Mouse (Mus musculus): ENCODE results near the gene Lins1. TPM values are rescaled to one million over a fixed set of nuclear protein-coding genes. Genes with fewer than 3 reads are reported as not detected.

Gene Lins1
- polyA plus RNA-seq, 1 experiment from 2014 or later = 3.8 TPM

DNA sequence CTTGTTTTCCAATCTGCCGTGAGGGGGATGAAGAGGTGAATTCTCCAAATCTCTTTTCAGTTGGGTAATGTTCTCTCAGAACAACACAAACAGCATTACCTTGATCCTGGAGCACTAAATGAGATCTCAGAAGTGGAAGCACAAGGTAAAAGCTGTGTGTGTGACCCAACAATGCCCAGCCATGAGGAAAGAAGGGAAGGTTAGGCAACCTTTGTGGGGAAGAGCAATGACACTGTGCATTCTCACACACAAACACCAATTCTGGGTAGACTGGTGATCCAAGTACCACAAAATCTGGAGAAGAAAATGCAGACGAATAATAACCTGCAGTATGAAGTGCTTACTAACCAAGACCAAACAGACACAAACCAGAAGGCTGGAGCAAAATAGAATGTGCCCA lies 13.9 kb upstream of the Lins1 start:
- Histone ChIP-seq H3K27me3 (no peaks in the 10 kb centered on the region), H3K9ac (no peak overlapping the region), H3K36me3 (peaks cover 84% of the 10 kb centered on the region), H3K4me1 (replicated peaks) (no peaks in the 10 kb centered on the region), H3K9me3 (replicated peaks) (no peaks in the 10 kb centered on the region), H3K4me3 (replicated peaks) (no peak overlapping the region), H3K4me2 (no peak overlapping the region), H3K27ac (no peak overlapping the region)
- no peak for ATAC-seq (ENCODE audit: low read depth)
- 67% methylated on average over 2 of the region's 2 CpGs for WGBS (ENCODE audit: insufficient replicate concordance)
- no peak for DNase-seq

DNA sequence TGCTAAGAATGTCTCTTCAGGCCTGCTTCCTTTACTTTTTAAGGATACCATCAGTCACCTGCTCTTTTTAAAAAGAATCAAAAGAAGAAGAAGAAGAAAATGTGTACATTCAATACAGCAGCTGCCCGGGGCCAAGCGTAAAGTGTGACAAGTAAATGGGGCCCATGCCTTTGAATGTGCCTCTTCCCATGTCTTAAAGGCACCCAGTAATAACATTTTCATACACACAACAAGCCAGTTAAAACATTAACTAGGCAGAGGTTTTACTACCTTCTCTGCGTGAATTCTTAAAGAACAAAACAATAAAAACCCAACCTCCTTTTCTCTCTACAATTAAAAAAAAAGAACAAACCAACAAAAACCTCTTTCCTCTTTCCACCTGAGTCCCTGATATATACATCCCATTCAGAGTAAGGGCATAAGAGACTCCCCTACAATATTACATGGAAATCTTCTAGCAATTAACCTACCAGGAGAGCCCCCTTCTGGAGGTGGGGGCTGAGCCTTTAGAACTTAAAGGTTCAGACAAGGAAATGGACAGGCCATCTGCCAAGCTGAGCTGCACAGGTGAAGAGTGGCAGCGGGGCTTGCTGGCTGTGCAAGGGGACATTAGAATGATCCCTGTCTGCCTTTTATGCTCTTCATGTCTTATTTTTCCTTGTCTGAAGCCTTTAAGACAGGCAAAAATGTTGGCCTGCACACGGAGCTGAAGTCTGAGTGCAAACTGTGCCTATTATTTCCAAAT lies 7.4 kb upstream of the Lins1 start:
- Histone ChIP-seq H3K4me3 (replicated peaks) (no peak overlapping the region), H3K4me1 (replicated peaks) (no peaks in the 10 kb centered on the region), H3K36me3 (peaks cover 32% of the 10 kb centered on the region), H3K27ac (no peak overlapping the region), H3K27me3 (no peaks in the 10 kb centered on the region), H3K9me3 (replicated peaks) (no peaks in the 10 kb centered on the region), H3K9ac (no peak overlapping the region), H3K4me2 (no peak overlapping the region)
- no peak for ATAC-seq (ENCODE audit: low read depth)
- no peak for DNase-seq
- 80% methylated on average over 5 of the region's 5 CpGs for WGBS (ENCODE audit: insufficient replicate concordance)

DNA sequence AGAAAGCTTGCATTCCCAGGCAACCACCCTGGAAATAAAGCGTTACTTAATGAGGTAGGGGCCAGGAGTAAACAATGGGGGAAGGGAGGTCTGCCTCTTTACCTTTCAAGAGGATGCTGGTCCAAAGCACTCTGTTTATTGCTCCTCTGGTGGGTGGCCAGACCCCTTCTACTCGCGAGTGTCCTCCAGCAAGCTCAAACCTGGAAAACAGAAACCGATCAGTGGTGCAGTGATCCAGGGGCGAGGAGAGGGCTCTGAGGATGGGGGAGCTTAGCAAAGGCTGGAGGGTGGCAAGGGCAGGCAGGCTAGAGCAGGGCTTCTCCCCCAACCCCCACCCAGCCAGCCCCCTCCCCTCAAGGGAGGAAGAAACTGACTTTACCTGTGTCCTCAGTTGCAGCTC lies 968 bp upstream of the Lins1 start:
- Histone ChIP-seq H3K4me2 (peak overlapping the region; percentile 88), H3K4me3 (replicated peaks) (peak overlapping the region; percentile 71), H3K9me3 (replicated peaks) (no peaks in the 10 kb centered on the region), H3K4me1 (replicated peaks) (peaks cover 17% of the 10 kb centered on the region), H3K9ac (peak overlapping the region; percentile 79), H3K27me3 (no peaks in the 10 kb centered on the region), H3K27ac (peak overlapping the region; percentile 47), H3K36me3 (no peaks in the 10 kb centered on the region; the same call in 1 of the 2 replicates)
- WGBS (ENCODE audit: insufficient replicate concordance) = 1% methylated on average over 5 of the region's 5 CpGs
- ATAC-seq (ENCODE audit: low read depth) (no peak), DNase-seq (peak; percentile 8)

DNA sequence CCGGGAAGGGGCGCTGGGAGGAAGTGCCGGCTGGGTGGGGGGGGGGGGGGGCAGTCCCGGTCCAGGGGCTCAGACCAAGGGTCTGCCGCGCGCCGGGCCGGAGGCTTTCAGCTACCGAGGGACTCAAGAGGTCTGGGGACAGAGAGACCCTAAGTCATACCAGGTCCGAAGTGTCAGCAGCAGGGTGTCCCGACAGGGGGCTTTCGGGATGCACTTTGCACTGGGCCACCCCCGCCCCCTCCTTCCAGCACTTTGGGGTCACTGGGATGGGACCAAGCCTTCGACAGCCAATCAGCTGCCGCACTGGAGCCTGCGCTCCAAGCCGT lies 432 bp upstream of the Lins1 start, which contains the start of gene Asb7:
Asb7 (minus strand) TSS at position 303 of the 326 bp plus-strand sequence.
- Histone ChIP-seq H3K4me2 (peak within 1 kb of the TSS; percentile 88), H3K27me3 (no peaks in the 10 kb centered on the region), H3K27ac (peak within 1 kb of the TSS; percentile 55), H3K36me3 (no peaks in the 10 kb centered on the region), H3K4me1 (replicated peaks) (peaks cover 17% of the 10 kb centered on the region), H3K9me3 (replicated peaks) (no peaks in the 10 kb centered on the region), H3K4me3 (replicated peaks) (peak within 1 kb of the TSS; percentile 71), H3K9ac (peak within 1 kb of the TSS; percentile 79)
- ATAC-seq (ENCODE audit: low read depth) = no peak
- DNase-seq = no peak
- under 1% methylated on average over 18 of the region's 18 CpGs for whole genome bisulfite sequencing (ENCODE audit: insufficient replicate concordance)

DNA sequence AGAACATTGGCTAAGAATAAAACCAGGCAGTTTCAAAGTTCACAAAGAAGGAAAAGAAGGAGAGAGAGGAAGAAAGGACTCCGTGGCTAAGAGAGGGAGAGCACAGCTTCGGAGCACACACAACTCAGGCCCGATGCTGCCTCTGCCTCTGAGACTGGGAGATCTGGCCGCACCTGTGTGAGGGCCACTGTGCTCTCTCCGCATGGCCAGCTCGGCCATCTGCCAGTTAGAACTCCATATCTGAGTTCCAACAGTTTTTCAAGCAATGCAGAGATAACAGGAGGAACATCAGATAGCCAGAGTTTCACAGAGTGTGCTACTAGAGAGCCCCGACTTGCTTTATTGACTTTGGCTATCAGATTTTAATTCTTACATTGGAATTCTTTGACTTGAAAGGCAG lies 4.8 kb downstream of the Lins1 start:
- no peak overlapping the region for H3K4me3 ChIP-seq (replicated peaks)
- H3K36me3 ChIP-seq = no peaks in the 10 kb centered on the region
- ATAC-seq (ENCODE audit: low read depth) (no peak), DNase-seq (no peak)
- no peaks in the 10 kb centered on the region for H3K27me3 ChIP-seq
- H3K9ac ChIP-seq = no peak overlapping the region
- H3K4me1 ChIP-seq (replicated peaks) = peaks cover 11% of the 10 kb centered on the region
- no peak overlapping the region for H3K27ac ChIP-seq
- no peak overlapping the region for H3K4me2 ChIP-seq
- H3K9me3 ChIP-seq (replicated peaks) = no peaks in the 10 kb centered on the region
- 55% methylated on average over 7 of the region's 7 CpGs for WGBS (ENCODE audit: insufficient replicate concordance)

DNA sequence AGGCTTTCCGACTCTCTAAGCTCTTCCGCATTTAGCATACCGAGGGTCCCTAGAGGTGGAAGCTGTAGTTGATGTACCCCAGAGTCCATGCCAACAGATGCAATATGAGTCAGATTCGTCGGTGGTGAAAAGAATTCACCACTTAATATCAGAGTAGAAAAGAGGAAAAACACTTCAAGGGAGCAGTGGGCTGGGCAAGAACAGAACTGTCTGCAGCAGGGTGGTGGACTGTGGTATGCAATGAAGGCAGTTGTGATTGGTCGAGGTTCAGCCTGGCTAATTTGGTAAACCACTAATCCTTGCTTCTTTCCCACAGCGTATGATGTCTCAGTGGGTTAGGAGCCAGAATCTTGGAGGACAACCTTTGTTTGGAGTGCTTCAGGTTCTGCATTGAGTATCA lies 13.0 kb downstream of the Lins1 start:
- Histone ChIP-seq H3K4me1 (replicated peaks) (0 out of 2 replicates have a peak, but pooled peaks cover 2% of the 10 kb centered on the region), H3K9ac (no peak overlapping the region), H3K27me3 (no peaks in the 10 kb centered on the region), H3K27ac (no peak overlapping the region), H3K4me3 (replicated peaks) (no peak overlapping the region), H3K4me2 (no peak overlapping the region), H3K36me3 (0 out of 2 replicates have a peak, but pooled peaks cover 2% of the 10 kb centered on the region), H3K9me3 (replicated peaks) (no peaks in the 10 kb centered on the region)
- DNase-seq (no peak), ATAC-seq (ENCODE audit: low read depth) (no peak)
- WGBS (ENCODE audit: insufficient replicate concordance) = 81% methylated on average over 7 of the region's 7 CpGs

DNA sequence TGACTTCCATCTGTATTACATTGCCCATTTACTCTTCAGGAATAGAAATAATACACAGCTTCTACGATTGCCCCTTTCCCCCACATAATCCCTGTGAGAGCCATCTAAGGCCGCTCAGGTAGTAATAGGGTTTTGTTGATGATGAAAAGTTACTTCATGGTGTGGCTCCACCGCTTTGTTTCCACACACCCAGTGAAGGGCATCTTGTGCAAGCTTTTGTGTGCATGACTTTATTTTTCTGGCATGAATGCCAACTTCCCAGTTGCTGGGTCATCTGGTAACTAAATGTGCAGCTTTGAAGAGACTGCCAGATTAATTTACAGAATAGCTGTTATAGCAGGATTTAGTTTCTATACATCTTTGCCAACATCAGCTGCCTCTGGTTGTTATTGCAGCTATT lies 14.9 kb downstream of the Lins1 start:
- Histone ChIP-seq H3K4me1 (replicated peaks) (no peaks in the 10 kb centered on the region), H3K36me3 (peaks cover 10% of the 10 kb centered on the region), H3K9ac (no peak overlapping the region), H3K4me3 (replicated peaks) (no peak overlapping the region), H3K9me3 (replicated peaks) (no peaks in the 10 kb centered on the region), H3K4me2 (no peak overlapping the region), H3K27me3 (no peaks in the 10 kb centered on the region), H3K27ac (no peak overlapping the region)
- DNase-seq (no peak), ATAC-seq (ENCODE audit: low read depth) (no peak)
- WGBS (ENCODE audit: insufficient replicate concordance) = 72% methylated on average over 3 of the region's 3 CpGs

DNA sequence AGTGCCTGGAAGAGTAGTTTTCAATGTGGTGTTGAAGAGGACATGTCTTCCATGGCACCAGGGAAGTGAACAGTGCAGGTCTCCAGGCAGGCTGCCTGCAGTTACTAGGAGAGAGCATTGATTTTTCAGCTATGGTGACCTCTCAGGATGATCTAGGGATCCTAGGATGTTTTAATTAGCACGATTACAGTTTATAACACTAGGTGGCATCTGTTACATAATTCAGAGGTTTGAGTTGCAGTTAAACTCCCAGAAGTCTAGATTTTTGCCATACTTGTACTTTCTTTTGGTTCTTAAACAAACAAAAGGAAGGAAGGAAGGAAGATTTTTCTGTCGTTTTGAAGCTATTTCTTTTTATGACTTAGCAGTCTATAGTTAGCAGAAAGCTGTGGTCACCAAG lies 21.5 kb downstream of the Lins1 start:
- Histone ChIP-seq H3K9me3 (replicated peaks) (no peaks in the 10 kb centered on the region), H3K4me2 (no peak overlapping the region), H3K9ac (no peak overlapping the region), H3K27ac (no peak overlapping the region), H3K36me3 (peaks cover 37% of the 10 kb centered on the region), H3K4me1 (replicated peaks) (no peaks in the 10 kb centered on the region), H3K4me3 (replicated peaks) (no peak overlapping the region), H3K27me3 (no peaks in the 10 kb centered on the region)
- no peak for DNase-seq
- no peak for ATAC-seq (ENCODE audit: low read depth)
- 42% methylated on average over 2 of the region's 2 CpGs for WGBS (ENCODE audit: insufficient replicate concordance)

DNA sequence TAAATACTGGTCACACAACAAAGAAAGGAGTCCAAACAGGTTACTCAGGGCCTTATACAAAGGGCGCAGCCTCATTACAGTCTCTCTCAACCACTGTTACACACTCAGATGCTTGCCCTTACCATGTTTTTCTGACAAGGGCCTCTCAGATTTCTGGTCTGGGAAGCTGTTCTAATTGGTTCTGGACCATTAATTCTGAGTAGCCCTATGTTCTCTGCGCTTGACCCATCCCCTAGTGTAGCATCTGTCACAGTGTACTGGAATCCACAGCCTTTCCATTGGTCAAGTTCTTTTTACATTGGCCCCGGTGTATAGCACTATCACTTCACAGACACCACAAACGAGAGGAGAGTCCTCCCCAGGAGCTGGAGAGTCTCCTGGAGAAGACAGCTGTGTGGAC lies 34.8 kb downstream of the Lins1 start:
- Histone ChIP-seq H3K9ac (no peak overlapping the region), H3K9me3 (replicated peaks) (no peaks in the 10 kb centered on the region), H3K4me3 (replicated peaks) (no peak overlapping the region), H3K27ac (no peak overlapping the region), H3K36me3 (no peaks in the 10 kb centered on the region), H3K27me3 (no peaks in the 10 kb centered on the region), H3K4me1 (replicated peaks) (peaks cover 7% of the 10 kb centered on the region; the same call in 1 of the 2 replicates), H3K4me2 (no peak overlapping the region)
- no peak for ATAC-seq (ENCODE audit: low read depth)
- 66% methylated on average over 4 of the region's 4 CpGs for WGBS (ENCODE audit: insufficient replicate concordance)
- no peak for DNase-seq

DNA sequence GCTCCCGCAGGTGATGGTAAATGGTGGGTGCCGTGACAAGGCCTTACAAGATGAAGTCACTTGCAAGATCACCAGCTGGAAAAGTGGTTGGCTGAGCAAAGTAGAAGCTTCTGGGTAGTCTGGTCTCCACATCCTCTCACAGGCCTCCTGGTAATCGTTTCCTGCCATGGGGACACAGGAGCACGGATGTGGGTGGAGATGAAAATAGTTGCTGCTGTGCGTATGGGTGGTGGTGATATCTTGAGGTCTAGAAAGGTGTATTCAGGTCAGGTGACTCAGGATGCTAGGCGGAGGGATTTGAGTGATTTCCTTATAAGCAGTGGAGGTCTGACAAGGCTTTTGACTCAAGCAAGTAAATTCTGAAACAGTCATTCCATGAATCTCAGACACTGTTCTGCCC lies 35.3 kb downstream of the Lins1 start:
- no peaks in the 10 kb centered on the region for H3K36me3 ChIP-seq
- H3K27me3 ChIP-seq = no peaks in the 10 kb centered on the region
- H3K4me1 ChIP-seq (replicated peaks) = peaks cover 7% of the 10 kb centered on the region; the same call in 1 of the 2 replicates
- no peak overlapping the region for H3K27ac ChIP-seq
- H3K9ac ChIP-seq = no peak overlapping the region
- no peak overlapping the region for H3K4me2 ChIP-seq
- H3K9me3 ChIP-seq (replicated peaks) = no peaks in the 10 kb centered on the region
- ATAC-seq (ENCODE audit: low read depth) (no peak), DNase-seq (no peak)
- 62% methylated on average over 6 of the region's 6 CpGs for WGBS (ENCODE audit: insufficient replicate concordance)
- H3K4me3 ChIP-seq (replicated peaks) = no peak overlapping the region

DNA sequence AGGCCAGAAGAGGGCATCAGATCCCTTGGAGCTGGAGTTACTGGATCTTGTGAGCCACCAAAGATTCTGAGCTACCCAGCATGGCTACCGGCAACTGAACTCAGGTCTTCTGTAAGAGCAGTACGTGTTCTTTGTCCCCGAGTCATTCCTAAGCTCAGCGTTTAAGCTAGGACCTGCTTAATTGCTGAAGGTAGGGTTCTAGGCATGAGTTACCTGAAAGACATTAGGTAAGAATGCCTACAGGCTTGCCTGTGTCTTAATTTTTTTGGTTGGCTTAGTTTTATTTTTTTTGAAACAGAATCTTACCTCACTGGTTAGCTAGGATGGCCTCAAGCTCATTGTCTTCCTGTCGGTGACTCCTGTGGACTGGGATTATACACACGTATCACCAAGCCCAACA lies 38.4 kb downstream of the Lins1 start:
- DNase-seq = no peak
- H3K9me3 ChIP-seq (replicated peaks) = no peaks in the 10 kb centered on the region
- no peaks in the 10 kb centered on the region for H3K36me3 ChIP-seq
- no peak overlapping the region for H3K4me3 ChIP-seq (replicated peaks)
- WGBS (ENCODE audit: insufficient replicate concordance) = 82% methylated on average over 6 of the region's 6 CpGs
- H3K4me1 ChIP-seq (replicated peaks) = peaks cover 7% of the 10 kb centered on the region; the same call in 1 of the 2 replicates
- H3K27ac ChIP-seq = no peak overlapping the region
- H3K9ac ChIP-seq = no peak overlapping the region
- no peak overlapping the region for H3K4me2 ChIP-seq
- ATAC-seq (ENCODE audit: low read depth) = no peak
- H3K27me3 ChIP-seq = no peaks in the 10 kb centered on the region

DNA sequence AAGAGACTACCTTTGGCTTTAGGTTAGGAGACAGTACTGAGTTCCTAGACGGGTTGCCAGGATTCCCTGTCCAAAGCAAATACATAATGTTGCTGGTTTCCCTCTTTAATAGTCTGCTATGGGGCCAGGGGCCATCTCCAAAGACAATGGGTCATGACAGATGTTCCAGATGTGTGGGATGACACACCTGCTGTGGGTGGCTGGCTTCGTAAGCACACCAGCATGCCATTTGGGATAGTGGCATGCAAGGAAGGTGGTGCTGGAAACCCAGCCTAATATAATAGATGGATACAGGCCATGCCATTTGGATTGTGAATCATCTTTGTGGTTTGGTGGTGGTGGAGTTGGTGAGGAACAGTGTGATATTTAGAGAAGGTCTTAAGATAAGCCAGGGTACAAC lies 39.5 kb downstream of the Lins1 start:
- Histone ChIP-seq H3K27me3 (no peaks in the 10 kb centered on the region), H3K4me1 (replicated peaks) (no peaks in the 10 kb centered on the region), H3K9me3 (replicated peaks) (no peaks in the 10 kb centered on the region), H3K4me3 (replicated peaks) (no peak overlapping the region), H3K36me3 (no peaks in the 10 kb centered on the region), H3K4me2 (no peak overlapping the region), H3K27ac (no peak overlapping the region), H3K9ac (no peak overlapping the region)
- ATAC-seq (ENCODE audit: low read depth) (no peak), DNase-seq (no peak)
- 58% methylated on average over 2 of the region's 2 CpGs for WGBS (ENCODE audit: insufficient replicate concordance)

Data from liver, embryonic 13.5 days (tissue).